28 mouse cellular contexts compared by ENCODE assay signal in the genomic region with DNA sequence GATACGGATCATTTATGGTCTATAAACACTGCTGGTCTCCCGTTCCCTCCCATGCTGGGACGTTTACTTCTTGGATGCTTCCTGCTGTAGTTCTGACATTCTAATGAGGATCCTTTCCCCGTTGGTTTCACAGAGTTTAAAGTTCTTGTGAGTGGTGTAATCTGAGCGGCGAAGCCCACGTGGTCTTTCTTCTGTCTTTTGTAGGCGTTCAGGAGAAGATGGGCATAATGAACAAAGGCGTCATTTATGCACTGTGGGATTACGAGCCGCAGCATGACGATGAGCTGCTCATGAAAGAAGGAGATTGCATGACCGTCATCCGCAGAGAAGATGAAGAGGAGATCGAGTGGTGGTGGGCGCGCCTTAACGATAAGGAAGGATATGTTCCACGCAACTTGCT. TPM values are rescaled to one million over a fixed set of nuclear protein-coding genes. Genes with fewer than 3 reads are reported as not detected.
DNase-seq lines count a peak whose midpoint lies in the region; ATAC-seq and TF ChIP-seq lines count a peak whose summit lies in the region.
"Had no signal": no experiment of that assay in that cellular context is flagged by ENCODE, and none has a peak within 500 bp of the region (broad histone marks: within the 10 kb centered on the region; RNA-seq: fewer than 3 reads in every experiment).

No protein-coding gene starts in this region.

- WGBS in hindbrain, postnatal 0 days = 55% methylated on average over 19 of the region's 19 CpGs
- 84% methylated on average over 19 of the region's 19 CpGs for WGBS in hindbrain, embryonic 10.5 days
- WGBS in midbrain, postnatal 0 days = 79% methylated on average over 19 of the region's 19 CpGs
- WGBS in midbrain, embryonic 15.5 days = 80% methylated on average over 19 of the region's 19 CpGs
- 83% methylated on average over 19 of the region's 19 CpGs for WGBS in forebrain, embryonic 12.5 days

- DNase-seq in hindbrain, postnatal 0 days (ENCODE audit: low spot score) = peak; percentile 19
- DNase-seq in hindbrain, embryonic 10.5 days (ENCODE audit: low spot score) = no peak
- no peak for DNase-seq in layer of hippocampus, adult 2 months (ENCODE audit: low spot score in 2 of 2)
- no peak for DNase-seq in layer of hippocampus, adult 18-20 months (ENCODE audit: low spot score in 2 of 2)
- DNase-seq in midbrain, postnatal 0 days (ENCODE audit: low spot score) = peak; percentile 19
- DNase-seq: adrenal gland, postnatal 10 days; cerebellum, adult 11 months; cerebellum, postnatal 10 days; forebrain, postnatal 0 days; heart, postnatal 14 days; kidney, postnatal 10 days; layer of hippocampus, postnatal 36 days; liver, postnatal 0 days; lung, postnatal 36 days; right cerebral cortex, postnatal 25 days; spleen, adult 18-20 months; thymus, adult 2 months; thymus, postnatal 36 days had no signal

- H3K4me3 ChIP-seq in hindbrain, postnatal 0 days (ENCODE audit: low read length) = no peak overlapping the region
- H3K4me3 ChIP-seq in hindbrain, embryonic 10.5 days = no peak overlapping the region
- no peak overlapping the region for H3K4me3 ChIP-seq in layer of hippocampus, adult 2 months
- H3K4me3 ChIP-seq in midbrain, postnatal 0 days (ENCODE audit: low read depth, low read length) = no peak overlapping the region
- H3K4me3 ChIP-seq in midbrain, embryonic 15.5 days = no peak overlapping the region
- no peak overlapping the region for H3K4me3 ChIP-seq in forebrain, embryonic 12.5 days (replicated peaks)
- H3K4me3 ChIP-seq: erythroblast, embryonic 14.5 days; intestine, embryonic 15.5 days; limb, embryonic 12.5 days; neural tube, embryonic 15.5 days had no signal

- H3K4me2 ChIP-seq in hindbrain, postnatal 0 days (ENCODE audit: low read depth, low read length) = no peak overlapping the region
- no peak overlapping the region for H3K4me2 ChIP-seq in midbrain, postnatal 0 days (ENCODE audit: low read depth, low read length, poor library complexity, severe bottlenecking)
- H3K4me2 ChIP-seq in midbrain, embryonic 15.5 days = no peak overlapping the region
- H3K4me2 ChIP-seq in forebrain, embryonic 12.5 days = no peak overlapping the region
- H3K4me2 ChIP-seq: intestine, embryonic 15.5 days; limb, embryonic 12.5 days; liver, embryonic 11.5 days; midbrain, embryonic 11.5 days; neural tube, embryonic 15.5 days had no signal

- no peak overlapping the region for H3K27ac ChIP-seq in hindbrain, postnatal 0 days
- no peak overlapping the region for H3K27ac ChIP-seq in hindbrain, embryonic 10.5 days
- peak overlapping the region; percentile 71 for H3K27ac ChIP-seq in layer of hippocampus, adult 2 months
- no peak overlapping the region for H3K27ac ChIP-seq in midbrain, postnatal 0 days (ENCODE audit: low read depth, low read length)
- no peak overlapping the region for H3K27ac ChIP-seq in midbrain, embryonic 15.5 days
- no peak overlapping the region for H3K27ac ChIP-seq in forebrain, embryonic 12.5 days
- H3K27ac ChIP-seq: intestine, embryonic 15.5 days; limb, embryonic 12.5 days; neural tube, embryonic 15.5 days had no signal

- H3K9ac ChIP-seq in hindbrain, postnatal 0 days (replicated peaks; ENCODE audit: low read length) = no peak overlapping the region
- no peak overlapping the region for H3K9ac ChIP-seq in midbrain, postnatal 0 days (replicated peaks; ENCODE audit: low read length, poor library complexity, severe bottlenecking)
- H3K9ac ChIP-seq in midbrain, embryonic 15.5 days = no peak overlapping the region
- H3K9ac ChIP-seq in forebrain, embryonic 12.5 days = no peak overlapping the region
- H3K9ac ChIP-seq: forebrain, postnatal 0 days; intestine, embryonic 15.5 days; limb, embryonic 12.5 days; liver, postnatal 0 days; neural tube, embryonic 15.5 days had no signal

- H3K4me1 ChIP-seq in hindbrain, postnatal 0 days (ENCODE audit: insufficient read depth, low read length) = no peaks in the 10 kb centered on the region; the same call in 1 of the 2 replicates
- H3K4me1 ChIP-seq in hindbrain, embryonic 10.5 days (replicated peaks) = peaks cover 8% of the 10 kb centered on the region; the same call in 1 of the 2 replicates
- H3K4me1 ChIP-seq in midbrain, postnatal 0 days (ENCODE audit: insufficient read depth, low read length) = no peaks in the 10 kb centered on the region
- peaks cover 3% of the 10 kb centered on the region; the same call in 1 of the 2 replicates for H3K4me1 ChIP-seq in midbrain, embryonic 15.5 days
- H3K4me1 ChIP-seq in forebrain, embryonic 12.5 days = no peaks in the 10 kb centered on the region
- H3K4me1 ChIP-seq: limb, embryonic 12.5 days had no signal

- H3K9me3 ChIP-seq in hindbrain, postnatal 0 days (ENCODE audit: low read length) = no peaks in the 10 kb centered on the region
- no peaks in the 10 kb centered on the region for H3K9me3 ChIP-seq in hindbrain, embryonic 10.5 days
- H3K9me3 ChIP-seq in midbrain, postnatal 0 days (ENCODE audit: low read length) = no peaks in the 10 kb centered on the region
- no peaks in the 10 kb centered on the region for H3K9me3 ChIP-seq in midbrain, embryonic 15.5 days
- no peaks in the 10 kb centered on the region for H3K9me3 ChIP-seq in forebrain, embryonic 12.5 days
- H3K9me3 ChIP-seq: intestine, embryonic 15.5 days; limb, embryonic 12.5 days; neural tube, embryonic 15.5 days had no signal

- no peak for TF ChIP-seq CTCF in hindbrain, postnatal 0 days (IDR thresholded peaks at IDR 0.05; ENCODE audit: low read depth)
- TF ChIP-seq CTCF in layer of hippocampus, adult 2 months (conservative IDR thresholded peaks at IDR 0.05) = no peak
- TF ChIP-seq CTCF in midbrain, postnatal 0 days (IDR thresholded peaks at IDR 0.05) = no peak

- ATAC-seq in hindbrain, postnatal 0 days = no peak
- ATAC-seq in midbrain, postnatal 0 days (ENCODE audit: low FRiP score) = no peak
- ATAC-seq in midbrain, embryonic 15.5 days (replicated peaks) = no peak
- ATAC-seq in forebrain, embryonic 12.5 days (ENCODE audit: low FRiP score) = no peak
- ATAC-seq: forebrain, postnatal 0 days; hindbrain, embryonic 16.5 days; intestine, embryonic 15.5 days; liver, postnatal 0 days; Patski had no signal

- peaks cover 4% of the 10 kb centered on the region; the same call in 1 of the 2 replicates for H3K36me3 ChIP-seq in hindbrain, postnatal 0 days (ENCODE audit: insufficient read depth, low read length)
- H3K36me3 ChIP-seq in hindbrain, embryonic 10.5 days = peaks cover 87% of the 10 kb centered on the region
- H3K36me3 ChIP-seq in midbrain, postnatal 0 days (ENCODE audit: insufficient read depth, low read length) = peaks cover 19% of the 10 kb centered on the region
- H3K36me3 ChIP-seq in midbrain, embryonic 15.5 days (replicated peaks) = peaks cover 21% of the 10 kb centered on the region
- peaks cover 56% of the 10 kb centered on the region for H3K36me3 ChIP-seq in forebrain, embryonic 12.5 days (replicated peaks)

- H3K27me3 ChIP-seq in hindbrain, postnatal 0 days (ENCODE audit: insufficient read depth, low read length) = no peaks in the 10 kb centered on the region
- H3K27me3 ChIP-seq in hindbrain, embryonic 10.5 days (ENCODE audit: insufficient read depth, poor library complexity, severe bottlenecking) = no peaks in the 10 kb centered on the region
- no peaks in the 10 kb centered on the region for H3K27me3 ChIP-seq in midbrain, postnatal 0 days (ENCODE audit: insufficient read depth, low read length)
- H3K27me3 ChIP-seq in midbrain, embryonic 15.5 days (replicated peaks) = no peaks in the 10 kb centered on the region
- no peaks in the 10 kb centered on the region for H3K27me3 ChIP-seq in forebrain, embryonic 12.5 days
- H3K27me3 ChIP-seq: intestine, embryonic 15.5 days; limb, embryonic 12.5 days; neural tube, embryonic 15.5 days; Patski had no signal

RNA-seq across cellular contexts. Expression of gene Trp53bp2, which starts 49.6 kb away (rescaled TPM):
- 20.8 and 36.3 TPM in 2 replicates for total RNA-seq in hindbrain, postnatal 0 days (2014; rRNA removed)
- 11.2 and 11.7 TPM in 2 replicates for polyA plus RNA-seq in hindbrain, postnatal 0 days (2015; fragmentation: Nextera tagmentation; extraction: Ambion mirVana)
- 24.2 and 25.8 TPM in 2 replicates for polyA plus RNA-seq in hindbrain, embryonic 10.5 days (2016; fragmentation: Nextera tagmentation; extraction: Ambion mirVana)
- total RNA-seq in layer of hippocampus, adult 2 months (2021) = 10 to 100 TPM; 31.1 to 32.4 TPM
- total RNA-seq in layer of hippocampus, adult 18-20 months (2021) = 10 to 100 TPM; 32.0 to 38.2 TPM
- total RNA-seq in midbrain, postnatal 0 days (2014; rRNA removed) = 21.1 and 27.0 TPM in 2 replicates
- polyA plus RNA-seq in midbrain, postnatal 0 days (2015; fragmentation: Nextera tagmentation; extraction: Ambion mirVana) = 9.9 and 11.1 TPM in 2 replicates
- polyA plus RNA-seq in midbrain, embryonic 15.5 days (2015; fragmentation: Nextera tagmentation; extraction: Ambion mirVana) = 19.5 and 19.9 TPM in 2 replicates
- 32.5 and 35.4 TPM in 2 replicates for polyA plus RNA-seq in forebrain, embryonic 12.5 days (2016; fragmentation: Nextera tagmentation; extraction: Ambion mirVana)

RNA-seq across cellular contexts. Expression of gene Capn2, which starts 58.9 kb away (rescaled TPM):
- total RNA-seq in hindbrain, postnatal 0 days (2014; rRNA removed) = 79.7 and 87.2 TPM in 2 replicates
- 82.2 and 83.7 TPM in 2 replicates for polyA plus RNA-seq in hindbrain, postnatal 0 days (2015; fragmentation: Nextera tagmentation; extraction: Ambion mirVana)
- polyA plus RNA-seq in hindbrain, embryonic 10.5 days (2016; fragmentation: Nextera tagmentation; extraction: Ambion mirVana) = 91.3 and 105 TPM in 2 replicates
- total RNA-seq in layer of hippocampus, adult 2 months (2021) = 10 to 100 TPM; 56.4 to 61.1 TPM
- 10 to 100 TPM; 63.2 to 68.1 TPM for total RNA-seq in layer of hippocampus, adult 18-20 months (2021)
- total RNA-seq in midbrain, postnatal 0 days (2014; rRNA removed) = 84.3 and 88.2 TPM in 2 replicates
- 78.6 and 82.1 TPM in 2 replicates for polyA plus RNA-seq in midbrain, postnatal 0 days (2015; fragmentation: Nextera tagmentation; extraction: Ambion mirVana)
- polyA plus RNA-seq in midbrain, embryonic 15.5 days (2015; fragmentation: Nextera tagmentation; extraction: Ambion mirVana) = 85.6 and 86.2 TPM in 2 replicates
- polyA plus RNA-seq in forebrain, embryonic 12.5 days (2016; fragmentation: Nextera tagmentation; extraction: Ambion mirVana) = 91.6 and 95.6 TPM in 2 replicates

Comparison
In these comparisons a context has a peak if more than half of its experiments do, and no peak if none do; other contexts are left out.
1. DNase-seq: peak in hindbrain, postnatal 0 days (single experiment) and midbrain, postnatal 0 days (single experiment); none in hindbrain, embryonic 10.5 days (single experiment), layer of hippocampus, adult 2 months (0 of 2) and layer of hippocampus, adult 18-20 months (0 of 2).